Mouse (Mus musculus) right cerebral cortex, postnatal 10 days (tissue): ENCODE measurements around the gene Pjvk.
A peak's percentile ranks its signal among the peaks of the same experiment; 100 is the strongest.

Experiments
- DNase-seq, 2 experiments: peaks; one replicate each; pipeline ENCODE4 v3.0.0; 2021; ENCODE audit warnings: low spot score in 2 of 2

The Pjvk gene

GRCm38 (mm10) chr2:76667200-76667599 lies 18.9 kb downstream of the Pjvk start:
- no peak for DNase-seq

GRCm38 (mm10) chr2:76671641-76672040 lies 23.4 kb downstream of the Pjvk start:
- DNase-seq, result no peak

DNA sequence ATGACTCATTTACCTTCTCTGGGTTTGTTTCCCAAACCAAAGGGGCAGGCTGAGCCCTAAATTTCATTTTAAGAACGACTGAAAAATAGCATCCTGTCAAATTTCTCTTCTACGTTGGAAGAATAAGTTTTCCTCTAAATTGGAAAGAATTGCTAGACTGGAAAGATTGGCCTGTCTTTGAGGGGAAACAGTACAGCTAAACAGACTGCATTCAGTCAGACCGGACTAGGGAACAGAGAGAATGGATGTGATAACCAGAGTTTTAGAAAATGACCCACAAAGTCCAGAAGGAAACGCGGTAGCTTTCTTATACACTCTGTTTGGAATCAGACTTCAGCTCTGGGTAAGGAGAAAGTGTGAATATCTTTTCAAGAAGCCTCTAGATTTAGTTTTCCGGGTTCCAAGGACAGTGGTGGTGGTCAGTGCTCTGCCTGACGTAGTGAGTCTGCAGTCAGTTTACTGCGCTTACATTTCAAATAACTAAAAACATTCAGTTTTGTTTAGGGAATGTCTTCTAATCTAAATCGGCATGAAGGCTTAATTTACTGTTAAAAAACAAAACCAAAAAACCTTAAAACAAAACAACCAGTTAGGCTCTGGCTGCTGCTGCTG lies 24.0 kb downstream of the Pjvk start:
- DNase-seq, result no peak

- peak; percentile 93 for DNase-seq
Measured at GRCm38 (mm10) chr2:76672966-76673392, 24.7 kb downstream of the Pjvk start, which contains the start of gene Fkbp7. TSS of gene Fkbp7 (minus strand) at chr2:76673116.

GRCm38 (mm10) chr2:76673472-76674081 lies 25.3 kb downstream of the Pjvk start:
- DNase-seq, result peak; percentile 49 to 54

DNA sequence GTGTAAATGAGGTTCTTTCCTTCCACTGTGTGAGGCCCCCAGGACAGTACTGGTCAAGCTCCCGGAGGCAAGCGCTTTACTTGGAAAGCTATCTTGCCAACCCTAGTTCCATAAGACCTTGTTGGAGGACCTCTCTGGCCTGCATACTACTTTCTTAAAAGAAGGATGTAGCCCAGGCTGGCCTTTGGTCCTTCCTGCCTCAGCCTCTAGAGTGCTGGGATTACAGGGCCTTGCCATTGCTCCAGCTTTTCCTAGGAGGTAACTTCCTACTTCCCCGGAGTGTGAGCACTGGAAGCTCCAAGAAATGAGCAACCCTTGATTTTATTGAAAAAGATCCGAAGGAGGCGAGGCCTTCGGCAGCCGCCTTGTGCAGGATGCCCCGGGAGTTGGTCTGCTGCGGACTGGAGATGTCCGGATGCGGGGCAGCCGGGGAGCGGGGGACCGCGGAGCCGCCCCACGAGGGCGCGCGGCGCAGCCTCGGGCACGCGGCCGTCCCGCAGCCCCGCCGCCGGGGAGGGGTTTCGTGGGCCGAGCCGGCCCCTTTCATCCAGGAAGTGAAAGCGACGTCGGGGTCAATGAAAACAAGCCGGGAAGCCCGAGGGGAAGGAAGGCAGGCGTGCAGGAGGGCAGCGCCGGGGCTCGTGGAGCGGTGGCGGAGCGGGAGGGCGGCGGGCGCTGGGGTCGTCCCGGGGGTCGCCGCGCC lies 26.6 kb downstream of the Pjvk start, which contains the start of gene Plekha3:
Gene Plekha3, plus strand, starts transcription at position 557 of the 703 bp plus-strand sequence.
- DNase-seq, result peak; percentile 91

GRCm38 (mm10) chr2:76675451-76675850 lies 27.2 kb downstream of the Pjvk start:
- DNase-seq, result peak; percentile 43 to 49

DNA sequence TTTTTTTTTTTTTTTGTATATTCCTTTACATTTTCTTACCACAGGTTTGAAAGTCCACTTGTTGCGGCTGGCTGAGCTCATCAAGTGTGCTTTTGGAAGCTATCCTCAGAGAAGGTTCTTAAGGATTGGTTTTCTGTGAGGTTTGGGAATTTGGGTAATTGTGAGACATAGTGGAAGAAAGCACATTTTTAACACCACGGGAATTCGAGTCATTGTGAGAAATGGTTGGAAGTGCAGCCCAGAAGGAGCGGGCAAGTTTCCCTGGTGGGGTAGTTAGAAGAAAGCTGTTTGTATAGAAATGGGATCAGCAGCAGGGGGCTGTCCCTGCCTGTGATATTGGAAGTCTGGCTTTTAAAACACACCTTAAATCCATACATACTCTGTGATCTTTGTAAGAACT lies 27.7 kb downstream of the Pjvk start:
- no peak for DNase-seq

DNA sequence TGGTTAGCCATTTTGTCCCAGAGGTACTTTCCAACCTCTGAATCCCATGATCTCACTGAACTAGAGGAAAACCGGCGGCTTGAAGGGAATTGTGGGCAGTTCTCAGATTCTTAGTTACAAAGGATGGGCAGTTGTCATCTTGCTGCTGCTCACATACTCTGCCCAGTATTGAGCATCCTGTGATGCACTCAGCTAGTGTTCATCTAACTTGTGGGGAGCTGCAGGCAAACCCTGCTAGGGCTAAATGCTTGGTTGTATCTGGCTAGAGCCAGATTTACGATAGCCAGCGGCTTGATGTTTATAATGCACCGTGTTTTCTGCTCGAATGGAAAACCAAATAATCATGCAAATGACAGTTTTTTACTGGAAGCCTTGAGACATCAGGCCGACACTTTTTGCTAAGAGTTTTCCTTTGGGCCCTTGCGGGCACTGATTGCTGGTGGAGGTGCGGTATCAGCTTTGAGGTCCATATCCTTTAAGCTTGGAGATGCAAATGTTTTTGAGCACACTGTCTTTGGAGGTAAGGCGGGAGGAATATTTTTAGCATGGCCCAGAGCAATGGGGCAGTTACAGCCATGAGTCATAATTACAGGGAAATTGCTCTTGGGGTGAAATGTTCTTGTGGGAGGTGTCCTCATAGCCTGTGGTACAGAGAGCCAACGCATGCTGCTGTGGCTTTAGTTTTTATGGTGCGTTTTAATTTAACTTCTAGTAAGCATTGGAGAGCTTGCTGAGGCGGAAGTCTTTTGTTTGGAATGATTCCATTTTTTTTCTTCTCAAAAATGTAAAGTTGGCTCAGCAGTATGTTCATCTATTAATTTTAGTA lies 28.3 kb downstream of the Pjvk start:
- DNase-seq, result no peak

GRCm38 (mm10) chr2:76682301-76682700 lies 34.0 kb downstream of the Pjvk start:
- no peak for DNase-seq

GRCm38 (mm10) chr2:76686986-76687385 lies 38.7 kb downstream of the Pjvk start:
- DNase-seq, result no peak

DNA sequence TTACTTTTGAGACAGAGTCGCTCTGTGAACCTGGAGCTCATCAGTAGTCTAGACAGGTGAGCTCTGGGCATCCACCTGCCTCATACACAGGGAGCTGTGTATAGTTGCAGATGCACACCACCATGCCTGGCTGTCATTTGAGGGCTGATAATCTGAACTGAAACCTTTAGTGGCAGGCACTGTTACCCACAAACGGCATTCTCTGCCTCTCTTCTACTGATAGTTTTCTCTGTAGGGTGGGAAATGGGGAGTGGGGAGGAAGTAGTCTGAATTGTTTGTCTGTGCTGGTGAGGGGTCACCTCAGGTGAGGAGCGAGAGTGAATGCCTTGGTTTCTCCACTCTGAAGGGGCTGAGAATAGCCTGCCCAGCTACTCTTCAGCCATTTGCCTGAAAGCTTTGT lies 39.3 kb downstream of the Pjvk start:
- no peak for DNase-seq

DNA sequence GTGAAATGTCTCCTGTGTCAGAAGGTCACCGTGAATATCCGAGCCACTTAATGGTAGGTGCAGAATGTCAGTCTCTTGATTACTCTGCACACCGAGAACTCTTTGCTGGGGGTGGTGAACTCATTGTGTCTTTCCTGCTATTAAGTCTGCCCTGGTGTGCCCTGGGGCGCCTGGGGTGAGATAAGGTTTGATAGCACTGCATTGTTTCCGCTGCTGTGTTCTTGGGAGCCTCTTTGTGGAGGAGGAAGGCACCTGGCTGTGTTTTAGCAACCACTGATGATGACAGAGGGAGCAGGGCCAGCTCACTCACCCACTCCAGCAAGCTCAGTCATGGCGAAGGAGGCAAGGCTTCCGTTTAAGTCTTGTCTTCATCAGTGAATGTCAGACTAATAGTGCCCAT lies 39.9 kb downstream of the Pjvk start:
- DNase-seq, result no peak

- DNase-seq, result no peak
Measured at GRCm38 (mm10) chr2:76690436-76691204, 42.3 kb downstream of the Pjvk start.

DNA sequence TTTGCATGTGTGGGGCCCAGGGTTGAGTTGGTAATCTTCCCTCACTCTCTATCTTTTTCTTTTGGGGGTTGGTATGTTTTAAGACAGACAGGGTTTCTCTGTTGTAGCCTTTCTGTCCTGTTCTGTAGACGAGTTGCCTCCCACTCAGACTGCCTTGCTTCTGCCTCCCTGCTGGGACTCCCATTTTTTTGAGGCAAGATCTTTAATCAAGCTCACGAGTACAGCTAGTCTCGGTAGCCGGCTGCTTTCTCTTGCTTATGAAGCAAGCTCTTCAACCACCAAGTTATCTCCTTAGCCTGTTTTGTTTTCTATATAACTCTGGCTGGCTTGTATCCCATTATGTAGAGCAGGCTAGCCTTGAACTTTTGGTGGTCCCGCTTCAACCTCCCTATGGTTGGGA lies 45.5 kb downstream of the Pjvk start:
- no peak for DNase-seq

- DNase-seq, result no peak
Measured at GRCm38 (mm10) chr2:76695290-76695689, 47.0 kb downstream of the Pjvk start.

DNA sequence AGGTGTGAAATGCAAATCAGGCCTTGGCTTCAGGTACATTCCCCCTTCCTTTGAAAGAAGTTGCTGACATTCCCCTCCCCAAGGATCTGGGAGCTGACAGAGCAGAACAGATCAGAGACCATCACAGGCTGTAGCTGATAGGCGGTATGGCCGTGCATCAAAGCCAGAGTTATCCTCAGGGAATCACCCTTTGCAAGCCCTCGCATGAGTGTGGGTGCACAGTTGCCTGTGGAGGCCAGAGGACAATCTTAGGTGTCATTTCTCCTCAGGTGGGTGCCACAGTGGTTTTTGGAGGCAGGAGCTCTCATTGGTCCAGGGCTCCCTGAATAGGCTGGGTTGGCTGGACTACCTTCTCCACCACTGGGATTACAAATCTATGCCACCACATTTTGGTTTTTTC lies 53.9 kb downstream of the Pjvk start:
- no peak for DNase-seq

- no peak for DNase-seq
Measured at GRCm38 (mm10) chr2:76702751-76703150, 54.5 kb downstream of the Pjvk start.

- DNase-seq, result no peak
Measured at GRCm38 (mm10) chr2:76705655-76706054, 57.4 kb downstream of the Pjvk start.
